Mouse (Mus musculus) liver, adult 2 months (tissue): ENCODE results near the gene Greb1. TPM values are rescaled to one million over a fixed set of nuclear protein-coding genes. Genes with fewer than 3 reads are reported as not detected.

Source experiments
- DNase-seq: peaks from one replicate; pipeline ENCODE4 v3.0.0-alpha.2; 2011; ENCODE audit warnings: low read depth, low spot score; ENCODE audit errors: extremely low read depth
- H3K27ac ChIP-seq: fragments of 200-500 bp; replicated peaks from 2 replicates; pipeline ENCODE4 v1.5.1; 2012; ENCODE audit warnings: low read depth, mild to moderate bottlenecking, control low read depth, inconsistent platforms, low read length; ENCODE audit not compliant: insufficient read depth
- H3K27me3 ChIP-seq: fragments of 200-500 bp; 2 replicates; pipeline ENCODE4 v1.6.1; 2012; ENCODE audit warnings: mild to moderate bottlenecking, moderate library complexity, low read length, inconsistent platforms; ENCODE audit not compliant: control insufficient read depth, insufficient read depth
- H3K36me3 ChIP-seq: fragments of 200-500 bp; 2 replicates; pipeline ENCODE4 v1.6.1; 2012; ENCODE audit warnings: low read length, inconsistent platforms; ENCODE audit not compliant: control insufficient read depth, insufficient read depth
- H3K4me1 ChIP-seq: fragments of 200-500 bp; 2 replicates; pipeline ENCODE4 v1.6.1; 2011; ENCODE audit warnings: low read length; ENCODE audit not compliant: control insufficient read depth, insufficient read depth
- H3K4me3 ChIP-seq: fragments of 200-500 bp; 2 replicates; pipeline ENCODE4 v1.5.1; 2011; ENCODE audit warnings: low read depth, mild to moderate bottlenecking, control low read depth, low read length, moderate library complexity; ENCODE audit not compliant: insufficient read depth
- H3K79me2 ChIP-seq: fragments of 200-500 bp; 2 replicates; pipeline ENCODE4 v1.6.1; 2012; ENCODE audit warnings: inconsistent platforms, mild to moderate bottlenecking, low read length, moderate library complexity; ENCODE audit not compliant: control insufficient read depth, insufficient read depth
- H3K9ac ChIP-seq: fragments of 200-500 bp; 2 replicates; pipeline ENCODE4 v1.6.1; 2012; ENCODE audit warnings: low read depth, mild to moderate bottlenecking, control low read depth, inconsistent platforms, low read length
- CTCF ChIP-seq: fragments of 200-500 bp; IDR thresholded peaks from 2 replicates; pipeline ENCODE4 v1.5.1; 2011; ENCODE audit warnings: low read depth, low read length, control low read depth
- POLR2A ChIP-seq: fragments of 200-500 bp; IDR thresholded peaks from 2 replicates; pipeline ENCODE4 v1.6.1; 2011; ENCODE audit warnings: low read length, control low read depth; ENCODE audit not compliant: insufficient read depth; ENCODE audit errors: extremely low read depth
- WGBS: fragments of 180-500 bp; shearing (Covaris S2); methylation state at CpG from one replicate; pipeline ENCODE4 v1.1.7; 2018; 5-methylcytosine and 5-hydroxymethylcytosine counted together
- polyA plus RNA-seq: library from polyadenylated mRNA; depleted of rRNA; stranded (reverse); fragments of >200 nt; gene quantifications from 2 replicates; pipeline ENCODE4 v1.2.3, GENCODE M21; 2012
- total RNA-seq: library from RNA; depleted of rRNA; stranded (reverse); fragments of >200 nt; gene quantifications from 2 replicates; pipeline ENCODE4 v1.2.3, GENCODE M21; 2014

The Greb1 gene
- total and polyA plus RNA-seq, 2 experiments, result 0.09 TPM

GRCm38 (mm10) chr12:16694783-16695182 is 105.9 kb downstream of the Greb1 start:
- Histone ChIP-seq H3K4me3 (no peak overlapping the region), H3K27ac (no peak overlapping the region), H3K4me1 (no peaks in the 10 kb centered on the region), H3K27me3 (no peaks in the 10 kb centered on the region), H3K9ac (no peak overlapping the region), H3K36me3 (no peaks in the 10 kb centered on the region), H3K79me2 (no peaks in the 10 kb centered on the region)
- no peak for TF ChIP-seq POLR2A
- DNase-seq, result no peak
- WGBS, result 70% methylated on average over 5 of the region's 5 CpGs

- TF ChIP-seq POLR2A (no peak), CTCF (no peak)
- Histone ChIP-seq H3K9ac (no peak overlapping the region), H3K27me3 (no peaks in the 10 kb centered on the region), H3K4me1 (no peaks in the 10 kb centered on the region), H3K27ac (no peak overlapping the region), H3K36me3 (no peaks in the 10 kb centered on the region), H3K4me3 (no peak overlapping the region), H3K79me2 (no peaks in the 10 kb centered on the region)
- DNase-seq, result peak; percentile 3
- WGBS, result 72% methylated on average over 9 of the region's 9 CpGs
These were observed 110.1 kb downstream of the Greb1 start for GRCm38 (mm10) chr12:16690631-16691030.

- Histone ChIP-seq H3K79me2 (no peaks in the 10 kb centered on the region), H3K27ac (no peak overlapping the region), H3K27me3 (no peaks in the 10 kb centered on the region), H3K4me3 (no peak overlapping the region), H3K36me3 (no peaks in the 10 kb centered on the region), H3K4me1 (no peaks in the 10 kb centered on the region), H3K9ac (no peak overlapping the region)
- no peak for TF ChIP-seq POLR2A
- TF ChIP-seq CTCF, result no peak
- DNase-seq, result no peak
- 91% methylated on average over 10 of the region's 10 CpGs for WGBS
These were observed 128.4 kb downstream of the Greb1 start for GRCm38 (mm10) chr12:16672246-16672645.

GRCm38 (mm10) chr12:16669176-16669575 is 131.5 kb downstream of the Greb1 start:
- no peaks in the 10 kb centered on the region for H3K36me3 ChIP-seq
- no peaks in the 10 kb centered on the region for H3K4me1 ChIP-seq
- no peak overlapping the region for H3K4me3 ChIP-seq
- DNase-seq, result no peak
- H3K9ac ChIP-seq, result no peak overlapping the region
- H3K79me2 ChIP-seq, result no peaks in the 10 kb centered on the region
- H3K27ac ChIP-seq, result no peak overlapping the region
- 80% methylated on average over 3 of the region's 3 CpGs for WGBS
- no peaks in the 10 kb centered on the region for H3K27me3 ChIP-seq
- no peak for TF ChIP-seq CTCF
- TF ChIP-seq POLR2A, result no peak

GRCm38 (mm10) chr12:16665022-16665421 is 135.7 kb downstream of the Greb1 start:
- Histone ChIP-seq H3K36me3 (no peaks in the 10 kb centered on the region), H3K4me1 (no peaks in the 10 kb centered on the region), H3K79me2 (no peaks in the 10 kb centered on the region), H3K9ac (no peak overlapping the region), H3K27ac (no peak overlapping the region), H3K4me3 (no peak overlapping the region), H3K27me3 (no peaks in the 10 kb centered on the region)
- no peak for DNase-seq
- TF ChIP-seq POLR2A (no peak), CTCF (no peak)
- WGBS, result 27% methylated on average over 2 of the region's 2 CpGs

GRCm38 (mm10) chr12:16662955-16663585 is 137.6 kb downstream of the Greb1 start:
- TF ChIP-seq POLR2A (no peak), CTCF (no peak)
- H3K27me3 ChIP-seq, result no peaks in the 10 kb centered on the region
- H3K36me3 ChIP-seq, result no peaks in the 10 kb centered on the region
- H3K4me1 ChIP-seq, result no peaks in the 10 kb centered on the region
- 68% methylated on average over 6 of the region's 6 CpGs for WGBS
- H3K79me2 ChIP-seq, result no peaks in the 10 kb centered on the region
- no peak overlapping the region for H3K4me3 ChIP-seq
- H3K9ac ChIP-seq, result no peak overlapping the region
- H3K27ac ChIP-seq, result no peak overlapping the region
- DNase-seq, result no peak
